Mouse (Mus musculus) liver, embryonic 16.5 days (tissue): ENCODE results near the gene Psmb2. TPM values are rescaled to one million over a fixed set of nuclear protein-coding genes. Genes with fewer than 3 reads are reported as not detected.

Experiments
- ATAC-seq: fragments of 200-750 bp; cut with Nextera tagmentation; 2 replicates; pipeline ENCODE4 v1.8.0; 2017; ENCODE audit warnings: low read depth, mild to moderate bottlenecking, moderate number of reproducible peaks, moderate library complexity
- H3K27ac ChIP-seq: fragments of 300-500 bp; sonication (generic); 2 replicates; pipeline ENCODE4 v1.5.1; 2014; ENCODE audit warnings: mild to moderate bottlenecking, low read length
- H3K27me3 ChIP-seq: fragments of 300-500 bp; sonication (generic); 2 replicates; pipeline ENCODE4 v1.6.1; 2014; ENCODE audit warnings: low read depth, low read length, mixed read lengths; ENCODE audit not compliant: control insufficient read depth, insufficient read depth
- H3K36me3 ChIP-seq: fragments of 300-500 bp; sonication (generic); 2 replicates; pipeline ENCODE4 v1.6.1; 2014; ENCODE audit warnings: mild to moderate bottlenecking; ENCODE audit not compliant: control insufficient read depth, insufficient read depth
- H3K4me1 ChIP-seq: fragments of 300-500 bp; sonication (generic); 2 replicates; pipeline ENCODE4 v1.6.1; 2014; ENCODE audit warnings: low read depth, low read length, mixed read lengths; ENCODE audit not compliant: control insufficient read depth
- H3K4me2 ChIP-seq: fragments of 300-500 bp; sonication (generic); 2 replicates; pipeline ENCODE4 v1.6.1; 2014; ENCODE audit warnings: low read depth, low read length, mixed read lengths
- H3K4me3 ChIP-seq: fragments of 300-500 bp; sonication (generic); 2 replicates; pipeline ENCODE4 v1.5.1; 2014; ENCODE audit warnings: low read depth, mild to moderate bottlenecking, low read length
- H3K9ac ChIP-seq: fragments of 300-500 bp; sonication (generic); 2 replicates; pipeline ENCODE4 v1.6.1; 2014; ENCODE audit warnings: low read depth, low read length
- H3K9me3 ChIP-seq: fragments of 300-500 bp; sonication (generic); replicated peaks from 2 replicates; pipeline ENCODE4 v1.6.1; 2016; ENCODE audit warnings: low read length; ENCODE audit not compliant: control insufficient read depth
- WGBS: fragments of 180-500 bp; shearing (Covaris S2); extraction: QIAGEN DNeasy Blood & Tissue Kit; methylation state at CpG from one replicate; pipeline ENCODE4 v1.1.7; 2014; ENCODE audit not compliant: insufficient replicate concordance; 5-methylcytosine and 5-hydroxymethylcytosine counted together
- polyA plus RNA-seq: library from polyadenylated mRNA; unstranded; fragments of >200 nt; fragmentation: Nextera tagmentation; extraction: Ambion mirVana; gene quantifications from 2 replicates; pipeline ENCODE4 v1.2.1, GENCODE M21; 2015

The Psmb2 gene
- 222 and 248 TPM in 2 replicates for polyA plus RNA-seq

DNA sequence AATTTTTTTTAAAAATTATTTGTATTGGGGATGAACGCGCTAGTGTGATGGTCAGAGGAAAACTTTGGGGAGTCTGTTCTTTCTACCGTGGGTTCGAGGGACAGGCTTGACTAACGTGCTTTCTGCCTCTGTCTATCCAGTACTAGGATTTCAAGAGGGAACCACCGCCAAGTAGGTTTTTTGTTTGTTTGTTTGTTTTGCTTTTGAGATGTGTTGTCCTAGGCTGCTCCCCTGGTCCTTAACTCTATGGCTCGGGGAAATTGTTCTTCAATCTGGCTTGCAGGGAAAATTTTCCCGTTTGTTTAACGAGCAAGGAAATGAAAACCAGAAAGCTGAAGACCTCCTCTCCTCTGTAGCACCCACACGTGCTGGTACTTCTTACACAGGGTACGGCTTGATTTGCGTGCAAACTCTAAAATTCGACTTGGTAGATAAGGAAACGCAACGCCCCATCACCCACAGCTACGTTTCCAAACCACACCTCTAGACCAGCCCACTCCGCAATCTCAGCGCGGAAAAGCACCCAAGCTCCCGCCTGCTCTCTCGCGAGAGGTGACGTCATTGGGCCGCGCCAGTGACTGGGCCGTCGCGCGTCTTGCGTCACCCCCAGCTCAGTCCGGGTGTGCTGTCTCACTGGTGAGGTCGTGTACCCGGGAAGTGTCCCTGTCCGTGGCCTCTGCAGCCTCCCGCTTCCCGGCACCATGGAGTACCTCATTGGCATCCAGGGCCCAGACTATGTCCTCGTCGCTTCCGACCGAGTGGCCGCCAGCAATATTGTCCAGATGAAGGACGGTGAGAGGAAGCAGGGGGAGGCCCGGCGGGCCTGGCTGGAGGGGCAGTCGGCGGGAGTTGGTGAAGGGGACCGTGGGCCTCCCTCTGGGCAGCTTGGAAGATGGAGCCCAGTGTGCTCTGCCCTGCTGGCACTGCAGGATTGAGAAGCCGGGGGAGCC is at the start of gene Psmb2:
TSS of gene Psmb2 (plus strand) at position 577 of the 950 bp plus-strand sequence.
- Histone ChIP-seq H3K9me3 (no peaks in the 10 kb centered on the region), H3K4me2 (peak within 1 kb of the TSS; percentile 71), H3K27ac (peak within 1 kb of the TSS; percentile 75), H3K9ac (peak within 1 kb of the TSS; percentile 96), H3K4me1 (peaks cover 26% of the 10 kb centered on the region), H3K27me3 (no peaks in the 10 kb centered on the region), H3K36me3 (no peaks in the 10 kb centered on the region), H3K4me3 (peak within 1 kb of the TSS; percentile 100)
- 3% methylated on average over 48 of the region's 48 CpGs for WGBS
- ATAC-seq: peak; percentile 95

DNA sequence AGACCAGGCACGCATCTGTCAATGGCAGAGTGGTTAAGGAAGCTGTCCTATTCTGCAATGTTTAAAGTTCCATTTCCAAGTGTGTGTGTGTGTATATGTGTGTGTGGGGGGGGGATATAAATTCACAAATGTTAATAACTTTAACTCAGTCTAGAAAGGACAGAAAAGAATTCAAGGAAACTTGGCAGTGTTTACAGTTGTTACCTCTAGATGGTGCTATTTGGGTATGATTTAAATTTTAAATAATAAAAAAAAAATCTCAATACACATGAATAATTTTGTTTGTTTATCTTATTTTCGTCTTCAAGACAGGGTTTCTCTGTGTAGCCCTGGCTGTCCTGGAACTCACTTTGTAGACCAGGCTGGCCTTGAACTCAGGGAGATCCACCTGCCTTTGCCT is 45.5 kb upstream of the Psmb2 start:
- H3K4me2 ChIP-seq: no peak overlapping the region
- H3K36me3 ChIP-seq: no peaks in the 10 kb centered on the region
- H3K27me3 ChIP-seq: 0 out of 2 replicates have a peak, but pooled peaks cover 2% of the 10 kb centered on the region
- WGBS: 42% methylated on average over 2 of the region's 2 CpGs
- no peaks in the 10 kb centered on the region for H3K4me1 ChIP-seq
- H3K9ac ChIP-seq: no peak overlapping the region
- ATAC-seq: no peak
- no peak overlapping the region for H3K4me3 ChIP-seq
- no peak overlapping the region for H3K27ac ChIP-seq
- H3K9me3 ChIP-seq: no peaks in the 10 kb centered on the region

DNA sequence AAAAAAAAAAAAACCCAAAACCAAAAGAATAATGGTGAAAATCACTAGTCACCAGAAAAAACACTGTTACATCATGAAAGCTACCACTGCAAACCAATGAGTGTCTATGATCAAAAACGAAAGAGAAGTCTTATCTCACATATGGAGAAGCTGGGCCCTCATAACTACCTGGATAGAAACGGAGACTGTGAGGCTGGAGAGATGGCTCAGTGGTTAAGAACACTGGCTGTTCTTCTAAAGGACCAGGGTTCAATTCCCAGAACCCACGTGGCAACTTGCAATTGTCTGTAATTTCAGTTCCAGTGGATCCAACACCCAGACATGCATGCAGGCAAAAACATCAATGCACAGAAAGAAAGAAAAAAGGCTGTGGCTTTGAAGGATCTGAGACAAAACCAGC is 44.8 kb upstream of the Psmb2 start:
- no peaks in the 10 kb centered on the region for H3K36me3 ChIP-seq
- H3K4me1 ChIP-seq: no peaks in the 10 kb centered on the region
- ATAC-seq: no peak
- no peak overlapping the region for H3K4me3 ChIP-seq
- H3K4me2 ChIP-seq: no peak overlapping the region
- no peaks in the 10 kb centered on the region for H3K9me3 ChIP-seq
- 38% methylated on average over 3 of the region's 3 CpGs for WGBS
- H3K27ac ChIP-seq: no peak overlapping the region
- no peak overlapping the region for H3K9ac ChIP-seq
- H3K27me3 ChIP-seq: 0 out of 2 replicates have a peak, but pooled peaks cover 5% of the 10 kb centered on the region

DNA sequence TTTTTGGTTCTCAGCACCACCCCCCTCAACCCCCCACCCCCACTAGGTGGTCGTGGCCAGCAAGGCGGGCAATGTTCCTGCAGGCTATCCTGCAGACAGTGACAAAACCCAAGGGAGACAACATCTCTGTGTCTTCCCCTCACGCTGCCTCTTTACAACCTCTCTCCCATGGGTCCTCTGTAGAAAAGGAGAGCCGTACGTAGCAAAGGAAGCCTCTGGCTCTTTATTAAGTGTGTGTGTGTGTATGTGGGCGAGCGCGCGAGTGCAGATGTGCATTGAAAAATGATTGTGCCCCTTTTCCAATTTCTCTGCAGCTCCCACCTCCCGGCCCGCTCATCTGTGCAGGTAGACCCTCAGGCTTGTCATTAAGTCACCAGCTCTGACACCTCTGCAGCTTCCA is 41.1 kb upstream of the Psmb2 start:
- Histone ChIP-seq H3K36me3 (no peaks in the 10 kb centered on the region), H3K4me3 (no peak overlapping the region), H3K9me3 (no peaks in the 10 kb centered on the region), H3K27me3 (0 out of 2 replicates have a peak, but pooled peaks cover 6% of the 10 kb centered on the region), H3K4me2 (no peak overlapping the region), H3K4me1 (no peaks in the 10 kb centered on the region), H3K27ac (no peak overlapping the region), H3K9ac (no peak overlapping the region)
- ATAC-seq: no peak
- WGBS: 29% methylated on average over 11 of the region's 11 CpGs

DNA sequence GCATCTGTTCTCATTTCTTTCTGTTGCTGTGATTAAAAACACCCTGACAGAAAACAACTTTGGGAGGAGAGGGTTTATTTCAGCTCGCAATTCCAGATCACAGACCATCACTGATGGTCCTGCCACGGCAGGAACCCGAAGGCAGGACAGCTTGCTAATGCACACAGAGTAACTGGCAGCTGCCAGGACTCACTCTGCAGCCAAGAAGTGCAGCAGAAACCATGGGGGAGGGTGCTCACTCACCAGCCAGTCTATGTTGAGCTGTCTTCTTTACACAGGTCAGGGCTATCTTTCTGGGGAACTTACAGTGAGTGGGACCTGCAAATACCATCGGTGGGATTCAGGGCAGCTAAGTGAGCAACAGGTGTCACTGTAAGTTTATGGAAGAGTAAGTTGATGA is 40.0 kb upstream of the Psmb2 start:
- Histone ChIP-seq H3K4me2 (no peak overlapping the region), H3K4me1 (no peaks in the 10 kb centered on the region), H3K27me3 (0 out of 2 replicates have a peak, but pooled peaks cover 6% of the 10 kb centered on the region), H3K4me3 (no peak overlapping the region), H3K36me3 (no peaks in the 10 kb centered on the region), H3K9ac (no peak overlapping the region), H3K9me3 (no peaks in the 10 kb centered on the region), H3K27ac (no peak overlapping the region)
- ATAC-seq: no peak
- 55% methylated on average over 4 of the region's 4 CpGs for WGBS

DNA sequence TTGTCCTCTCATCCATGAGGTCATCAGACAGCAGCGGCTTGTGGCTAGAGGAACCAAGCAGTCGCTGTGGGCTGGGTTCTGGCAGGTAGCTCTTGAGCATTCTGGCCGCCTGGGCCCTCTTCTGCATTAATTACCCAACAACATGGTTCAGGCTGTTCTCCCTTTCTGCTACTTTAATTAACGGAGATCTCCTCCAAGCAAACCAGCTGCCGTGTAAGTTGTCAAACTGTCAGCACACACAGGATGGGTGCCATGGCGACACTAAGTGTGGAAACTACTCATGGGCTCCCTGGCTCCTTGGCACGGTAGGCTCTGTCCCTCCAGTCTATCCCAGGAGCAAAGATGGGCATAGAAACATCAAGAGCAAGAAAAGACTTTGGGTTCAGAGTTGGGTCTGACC is 38.1 kb upstream of the Psmb2 start:
- H3K36me3 ChIP-seq: no peaks in the 10 kb centered on the region
- 0 out of 2 replicates have a peak, but pooled peaks cover 6% of the 10 kb centered on the region for H3K27me3 ChIP-seq
- no peaks in the 10 kb centered on the region for H3K4me1 ChIP-seq
- no peak overlapping the region for H3K4me3 ChIP-seq
- H3K27ac ChIP-seq: no peak overlapping the region
- H3K9me3 ChIP-seq: no peaks in the 10 kb centered on the region
- H3K9ac ChIP-seq: no peak overlapping the region
- WGBS: 47% methylated on average over 7 of the region's 7 CpGs
- H3K4me2 ChIP-seq: no peak overlapping the region
- no peak for ATAC-seq

DNA sequence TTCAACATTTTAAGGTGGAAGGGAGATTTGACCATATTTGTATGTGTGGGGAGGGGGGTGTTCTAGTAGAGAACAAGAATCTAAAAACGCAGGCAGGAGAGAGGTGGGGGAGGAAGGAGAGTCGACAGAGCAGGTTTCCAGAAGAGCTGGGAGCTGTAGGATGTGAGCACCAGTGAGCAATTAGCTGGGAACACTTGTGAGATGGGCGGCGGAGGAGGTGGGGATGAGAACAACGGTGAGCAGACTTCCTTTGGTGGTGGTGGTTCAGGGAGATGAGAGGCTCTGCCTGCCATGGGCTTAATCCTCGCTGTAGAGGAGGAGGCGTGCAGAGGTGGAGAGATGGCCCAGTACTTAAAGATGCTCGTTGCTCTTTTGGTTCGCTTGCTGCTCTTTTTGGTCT is 35.5 kb upstream of the Psmb2 start:
- no peaks in the 10 kb centered on the region for H3K36me3 ChIP-seq
- no peak overlapping the region for H3K9ac ChIP-seq
- no peaks in the 10 kb centered on the region for H3K4me1 ChIP-seq
- no peak overlapping the region for H3K4me3 ChIP-seq
- H3K9me3 ChIP-seq: no peaks in the 10 kb centered on the region
- H3K27me3 ChIP-seq: 0 out of 2 replicates have a peak, but pooled peaks cover 4% of the 10 kb centered on the region
- 27% methylated on average over 9 of the region's 9 CpGs for WGBS
- no peak for ATAC-seq
- H3K4me2 ChIP-seq: no peak overlapping the region
- no peak overlapping the region for H3K27ac ChIP-seq

DNA sequence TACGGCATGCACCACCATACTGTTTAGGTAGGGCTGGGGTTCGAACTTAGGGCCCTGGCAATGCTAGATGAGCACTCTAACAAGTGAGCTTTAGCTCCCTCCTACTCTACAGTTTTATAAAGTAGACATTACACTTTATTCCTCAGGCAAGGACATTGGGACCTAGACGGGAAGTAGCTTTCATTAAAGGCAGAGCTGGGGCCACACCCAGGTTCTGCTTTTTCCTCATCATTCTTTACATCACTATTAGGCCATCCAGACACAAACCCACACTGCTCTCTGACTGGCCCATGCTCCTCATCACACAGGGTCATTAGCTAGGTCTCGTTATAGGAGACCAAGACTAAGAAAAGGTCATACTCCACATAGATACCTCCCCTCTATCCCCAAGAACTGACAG is 33.6 kb upstream of the Psmb2 start:
- no peak for ATAC-seq
- no peaks in the 10 kb centered on the region for H3K36me3 ChIP-seq

DNA sequence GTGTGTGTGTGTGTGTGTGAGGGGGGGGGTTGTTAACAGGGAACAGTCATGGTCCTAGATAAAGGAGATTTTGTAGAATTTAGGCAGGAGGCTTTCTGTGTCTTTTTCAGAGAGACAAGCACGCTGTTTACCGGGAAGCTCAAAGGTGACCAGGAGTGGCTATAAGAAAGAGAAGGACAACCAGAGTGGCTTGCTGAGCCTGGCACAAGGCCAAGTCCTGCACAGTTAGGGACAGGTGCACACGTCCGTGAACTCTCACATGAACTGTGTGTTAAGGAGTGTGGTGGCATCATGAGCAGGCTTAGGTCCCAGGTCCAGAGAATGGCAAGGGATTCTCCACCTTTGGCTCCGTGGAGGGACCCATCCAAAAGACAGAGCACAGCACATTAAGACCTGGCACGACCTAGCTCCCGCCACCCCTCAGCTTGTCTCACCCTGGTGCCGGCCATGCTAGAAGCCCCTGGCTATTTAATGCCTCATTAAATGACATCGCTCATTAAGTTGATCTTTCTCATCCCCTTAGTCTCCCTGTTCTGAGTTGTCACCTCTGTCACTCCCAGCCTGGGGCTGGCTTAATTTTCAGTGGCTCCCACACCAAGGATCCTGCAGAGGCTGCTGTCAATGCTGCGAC is 33.0 kb upstream of the Psmb2 start:
- no peak overlapping the region for H3K4me2 ChIP-seq
- ATAC-seq: no peak
- H3K27me3 ChIP-seq: no peaks in the 10 kb centered on the region
- H3K9me3 ChIP-seq: no peaks in the 10 kb centered on the region
- H3K4me3 ChIP-seq: no peak overlapping the region
- no peak overlapping the region for H3K27ac ChIP-seq
- WGBS: 69% methylated on average over 10 of the region's 10 CpGs
- H3K9ac ChIP-seq: no peak overlapping the region
- no peaks in the 10 kb centered on the region for H3K4me1 ChIP-seq
- H3K36me3 ChIP-seq: no peaks in the 10 kb centered on the region

More for the DNA sequence above, 33.6 kb upstream of the Psmb2 start:
- Histone ChIP-seq H3K4me3 (no peak overlapping the region), H3K27ac (no peak overlapping the region), H3K4me2 (no peak overlapping the region), H3K9ac (no peak overlapping the region), H3K27me3 (no peaks in the 10 kb centered on the region), H3K4me1 (no peaks in the 10 kb centered on the region), H3K9me3 (no peaks in the 10 kb centered on the region)
- WGBS: 45% methylated on average over 4 of the region's 4 CpGs
